Mouse (Mus musculus) C2C12 (cell line): Measurements from ENCODE around the gene Rbpj. TPM values are rescaled to one million over a fixed set of nuclear protein-coding genes. Genes with fewer than 3 reads are reported as not detected.
A peak's percentile ranks its signal among the peaks of the same experiment; 100 is the strongest.

Experiments used
- H3K27me3 ChIP-seq: one replicate; pipeline ENCODE4 v1.6.1; 2011; ENCODE audit not compliant: control insufficient read depth, insufficient read depth, insufficient read length
- H3K36me3 ChIP-seq: one replicate; pipeline ENCODE4 v1.6.1; 2011; ENCODE audit not compliant: control insufficient read depth, insufficient read depth
- H3K4me3 ChIP-seq: one replicate; pipeline ENCODE4 v1.5.1; 2011; ENCODE audit warnings: mild to moderate bottlenecking, control low read depth; ENCODE audit not compliant: poor library complexity, insufficient read depth, severe bottlenecking
- H3K79me2 ChIP-seq: one replicate; pipeline ENCODE4 v1.6.1; 2011; ENCODE audit not compliant: control insufficient read depth, insufficient read depth
- H3K79me3 ChIP-seq: one replicate; pipeline ENCODE4 v1.6.1; 2011; ENCODE audit warnings: low read depth, control low read depth
- H3ac ChIP-seq: one replicate; pipeline ENCODE3; 2011; ENCODE audit warnings: low read depth; ENCODE audit not compliant: control insufficient read depth, insufficient read length
- CEBPB ChIP-seq: IDR thresholded peaks from one replicate; pipeline ENCODE4 v1.6.1; 2011; ENCODE audit warnings: low read depth, mild to moderate bottlenecking, control low read depth, moderate library complexity
- CTCF ChIP-seq: IDR thresholded peaks from one replicate; pipeline ENCODE4 v1.5.1; 2011; ENCODE audit not compliant: control insufficient read depth, insufficient read depth, insufficient read length
- FOSL1 ChIP-seq: IDR thresholded peaks from one replicate; pipeline ENCODE4 v1.8.0; 2011; ENCODE audit warnings: mild to moderate bottlenecking, low read length; ENCODE audit not compliant: poor library complexity, insufficient read depth, severe bottlenecking
- MAX ChIP-seq: IDR thresholded peaks from one replicate; pipeline ENCODE4 v1.6.1; 2011; ENCODE audit warnings: mild to moderate bottlenecking, control low read depth
- MYOD1 ChIP-seq: IDR thresholded peaks from one replicate; pipeline ENCODE4 v1.6.1; 2011; ENCODE audit warnings: low read depth; ENCODE audit not compliant: control insufficient read depth, insufficient read length
- MYOG ChIP-seq: IDR thresholded peaks from one replicate; pipeline ENCODE4 v1.6.1; 2011; ENCODE audit not compliant: control insufficient read depth, insufficient read length; ENCODE audit errors: extremely low read depth
- USF1 ChIP-seq: IDR thresholded peaks from one replicate; pipeline ENCODE4 v1.6.1; 2011; ENCODE audit warnings: low read depth, mild to moderate bottlenecking, control low read depth, moderate library complexity
- polyA plus RNA-seq: library from polyadenylated mRNA; unstranded; fragments of >200 nt; fragmentation: generic; extraction: Trizol; gene quantifications from one replicate; pipeline ENCODE4 v1.2.1, GENCODE M21; 2012; ENCODE audit warnings: missing spikeins

The Rbpj gene
- polyA plus RNA-seq, 1 experiment: 8.1 TPM

DNA sequence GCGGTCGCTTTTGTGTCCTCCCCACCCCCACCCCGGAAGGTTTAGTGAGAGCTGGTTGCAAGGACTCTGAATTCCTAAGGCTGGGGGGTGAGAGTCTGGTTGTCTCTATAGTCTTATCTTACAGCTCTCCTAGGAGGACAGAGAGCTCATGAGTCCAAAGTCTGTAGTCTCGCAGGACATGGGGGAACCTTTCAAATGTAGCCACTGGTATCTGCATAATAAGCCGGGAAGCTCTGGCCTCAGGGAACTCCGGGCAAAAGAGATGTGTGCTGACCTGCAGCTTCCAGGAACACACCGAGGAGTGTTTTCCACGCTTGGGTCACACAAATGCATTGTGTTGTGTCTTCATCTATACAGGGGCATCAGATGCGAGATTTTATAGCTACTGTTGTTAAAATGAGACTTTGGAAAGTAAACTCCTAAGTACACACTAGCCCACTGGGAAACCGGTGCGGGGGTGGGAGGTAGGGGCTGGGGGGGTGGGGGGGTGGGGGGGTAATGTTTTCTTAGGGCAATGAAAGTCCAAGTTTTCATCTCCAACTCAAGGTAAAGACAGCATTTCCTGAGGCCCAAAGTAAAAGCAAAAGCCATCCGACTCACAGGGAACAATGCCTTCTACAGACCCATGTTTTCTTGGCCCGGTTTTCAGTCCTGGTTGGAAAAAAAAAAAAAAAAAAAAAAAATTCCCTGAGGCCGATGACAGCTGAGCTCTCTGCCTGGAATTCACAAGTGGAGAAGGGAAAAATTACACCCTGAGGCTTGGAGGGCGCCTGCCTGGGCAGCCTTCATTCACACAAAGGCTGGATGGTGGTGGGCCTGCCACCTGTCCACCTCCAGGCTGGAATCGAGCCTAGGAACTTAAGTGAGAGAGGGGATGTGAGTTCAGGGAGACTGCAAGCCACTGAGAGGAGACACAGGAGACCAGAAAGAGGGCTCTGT, 4.5 kb downstream of the Rbpj start:
- H3ac ChIP-seq: no peak overlapping the region
- no peaks in the 10 kb centered on the region for H3K79me2 ChIP-seq
- no peaks in the 10 kb centered on the region for H3K36me3 ChIP-seq
- no peaks in the 10 kb centered on the region for H3K27me3 ChIP-seq
- no peak for TF ChIP-seq MAX
- no peak for TF ChIP-seq CTCF
- no peak for TF ChIP-seq USF1
- TF ChIP-seq MYOG: no peak
- TF ChIP-seq MYOD1: no peak
- no peak for TF ChIP-seq FOSL1
- TF ChIP-seq CEBPB: no peak
- no peaks in the 10 kb centered on the region for H3K79me3 ChIP-seq
- no peak overlapping the region for H3K4me3 ChIP-seq

DNA sequence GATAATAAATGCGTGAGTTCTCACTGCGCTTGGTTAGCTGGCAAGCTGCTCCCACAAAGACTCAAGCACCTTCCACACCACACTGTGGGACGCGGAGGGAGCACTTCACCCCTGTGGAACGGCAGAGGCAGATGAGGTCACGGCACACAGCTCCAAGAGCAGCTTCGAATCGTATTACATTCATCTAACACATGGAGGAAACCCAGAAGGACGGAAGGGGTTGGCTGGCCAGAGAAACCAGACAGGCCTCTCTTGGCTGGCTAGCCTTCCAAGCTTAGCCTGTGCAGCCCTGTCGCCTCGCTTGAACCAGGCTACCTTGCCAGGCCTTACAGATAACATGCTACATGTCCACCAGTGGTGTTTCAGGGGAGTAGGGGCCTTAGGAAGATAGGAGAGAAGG, 6.5 kb downstream of the Rbpj start:
- Histone ChIP-seq H3K79me3 (no peaks in the 10 kb centered on the region), H3K4me3 (no peak overlapping the region), H3K27me3 (no peaks in the 10 kb centered on the region), H3K79me2 (no peaks in the 10 kb centered on the region), H3K36me3 (no peaks in the 10 kb centered on the region), H3ac (no peak overlapping the region)
- no peak for TF ChIP-seq MYOD1
- no peak for TF ChIP-seq FOSL1
- no peak for TF ChIP-seq CTCF
- TF ChIP-seq MAX: no peak
- no peak for TF ChIP-seq USF1
- no peak for TF ChIP-seq MYOG
- no peak for TF ChIP-seq CEBPB

DNA sequence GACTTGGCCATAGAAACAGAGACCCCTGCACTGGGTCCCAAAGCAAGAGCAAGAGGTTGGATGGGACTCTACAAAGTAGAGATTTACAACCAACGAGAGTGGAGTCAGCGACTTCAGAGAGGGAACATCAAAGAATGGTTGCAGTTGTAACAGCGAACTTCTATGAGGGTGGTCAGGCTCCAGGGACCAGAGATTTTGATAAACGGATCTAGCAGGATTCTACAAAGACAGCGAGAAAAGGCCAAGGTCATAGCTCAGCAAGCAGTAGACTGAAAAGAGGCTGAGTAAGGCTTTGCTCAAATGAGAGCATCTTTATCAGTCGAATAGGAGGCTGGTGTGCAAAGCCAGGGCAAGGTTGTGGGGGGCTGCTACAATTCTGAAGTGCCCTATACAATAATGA, 13.2 kb downstream of the Rbpj start:
- Histone ChIP-seq H3K36me3 (no peaks in the 10 kb centered on the region), H3K27me3 (no peaks in the 10 kb centered on the region), H3K79me2 (no peaks in the 10 kb centered on the region), H3ac (no peak overlapping the region), H3K79me3 (no peaks in the 10 kb centered on the region), H3K4me3 (no peak overlapping the region)
- TF ChIP-seq CEBPB: no peak

DNA sequence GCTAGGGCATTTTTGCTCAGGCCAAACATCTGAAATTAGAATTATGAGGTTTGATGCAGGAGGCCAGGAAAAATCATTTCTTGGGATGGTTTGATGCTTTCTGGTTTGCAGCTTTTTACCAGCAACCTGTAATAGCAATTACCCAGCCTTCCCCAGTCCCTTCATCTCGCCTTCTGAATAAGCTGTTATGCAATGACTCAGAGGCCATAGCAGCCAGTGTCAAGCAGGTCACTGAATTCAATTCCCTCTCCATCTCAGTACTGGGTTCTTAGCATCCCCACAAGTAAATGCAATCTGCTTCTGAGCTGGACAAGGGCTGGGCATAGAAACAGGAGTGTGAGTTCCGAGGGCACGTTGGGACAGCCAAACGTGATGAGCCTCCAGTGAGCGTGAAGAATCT, 13.9 kb downstream of the Rbpj start:
- no peaks in the 10 kb centered on the region for H3K36me3 ChIP-seq
- TF ChIP-seq CEBPB (peak; percentile 29), MYOG (no peak)
- H3K79me2 ChIP-seq: no peaks in the 10 kb centered on the region
- H3K27me3 ChIP-seq: no peaks in the 10 kb centered on the region
- H3K79me3 ChIP-seq: no peaks in the 10 kb centered on the region
- no peak overlapping the region for H3K4me3 ChIP-seq
- H3ac ChIP-seq: no peak overlapping the region

DNA sequence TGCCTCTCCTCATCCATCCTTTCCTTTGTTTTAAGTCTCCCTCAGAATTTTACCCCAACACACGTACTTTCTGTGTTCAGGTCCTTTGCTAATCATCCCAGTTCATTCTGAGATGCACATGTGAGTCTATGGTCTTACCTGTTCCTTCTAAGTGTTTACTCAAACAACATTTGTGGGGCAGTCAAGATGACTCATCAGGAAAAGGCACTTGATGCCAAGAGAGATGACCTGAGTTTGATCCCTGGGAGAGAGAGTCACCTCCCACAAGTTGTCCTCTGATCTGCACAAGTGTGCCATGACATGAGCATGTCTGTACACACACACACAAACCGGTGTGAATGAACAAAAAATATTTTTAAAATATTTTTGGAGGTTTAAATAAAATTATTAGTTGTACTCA, 15.1 kb downstream of the Rbpj start:
- no peaks in the 10 kb centered on the region for H3K79me2 ChIP-seq
- H3K4me3 ChIP-seq: no peak overlapping the region
- no peaks in the 10 kb centered on the region for H3K36me3 ChIP-seq
- H3K27me3 ChIP-seq: no peaks in the 10 kb centered on the region
- H3ac ChIP-seq: no peak overlapping the region
- H3K79me3 ChIP-seq: no peaks in the 10 kb centered on the region
- no peak for TF ChIP-seq USF1
- no peak for TF ChIP-seq CEBPB
- no peak for TF ChIP-seq MYOD1
- TF ChIP-seq MYOG: no peak
- TF ChIP-seq FOSL1: no peak
- TF ChIP-seq MAX: no peak
- no peak for TF ChIP-seq CTCF

DNA sequence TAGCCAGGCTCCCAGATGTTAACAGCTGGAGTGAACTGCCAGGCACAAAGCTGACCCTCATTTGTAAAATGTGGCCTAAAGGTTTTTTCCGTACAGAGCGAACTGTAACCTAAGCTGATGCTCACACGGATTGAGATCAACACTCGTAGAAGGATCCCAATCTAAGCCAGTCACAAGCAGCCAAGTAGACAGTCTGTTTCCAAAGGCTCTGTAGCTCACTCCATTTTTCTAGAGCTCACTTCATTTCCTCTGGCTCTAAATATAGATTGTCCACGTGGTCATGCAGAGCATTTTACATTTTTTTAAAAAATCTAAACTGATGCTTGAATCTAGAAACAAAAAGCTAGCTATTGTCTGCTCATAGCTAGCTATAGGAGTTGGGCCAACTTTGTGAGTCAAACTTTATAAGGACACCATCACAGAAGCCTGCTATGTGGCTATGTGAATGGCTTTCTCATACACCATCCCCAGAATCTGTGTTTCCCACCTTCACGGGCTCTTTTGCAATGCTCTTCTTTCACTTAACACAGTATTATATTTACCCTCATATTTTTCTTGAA, 19.2 kb downstream of the Rbpj start:
- no peak overlapping the region for H3ac ChIP-seq
- no peak for TF ChIP-seq CEBPB
- no peak for TF ChIP-seq MAX
- TF ChIP-seq MYOD1: no peak
- TF ChIP-seq MYOG: no peak
- TF ChIP-seq CTCF: no peak
- no peak for TF ChIP-seq FOSL1
- TF ChIP-seq USF1: no peak
- H3K27me3 ChIP-seq: no peaks in the 10 kb centered on the region

More for the DNA sequence above, 19.2 kb downstream of the Rbpj start:
- H3K79me2 ChIP-seq: no peaks in the 10 kb centered on the region
- no peaks in the 10 kb centered on the region for H3K36me3 ChIP-seq
- H3K4me3 ChIP-seq: no peak overlapping the region
- no peaks in the 10 kb centered on the region for H3K79me3 ChIP-seq
